Mouse (Mus musculus) thymus, postnatal 10 days (tissue): Measurements from ENCODE around the gene Notch3.
A peak's percentile ranks its signal among the peaks of the same experiment; 100 is the strongest.

Experiments
- DNase-seq, 2 experiments: peaks; one replicate each; pipeline ENCODE4 v3.0.0; 2021; ENCODE audit warnings: low spot score in 2 of 2

Gene Notch3

GRCm38 (mm10) chr17:32165803-32166595 is 653 bp downstream of the Notch3 start:
- peak; percentile 71 to 82 for DNase-seq

- DNase-seq = no peak
Measured at GRCm38 (mm10) chr17:32165266-32165802, 1.3 kb downstream of the Notch3 start.

- no peak for DNase-seq
Measured at GRCm38 (mm10) chr17:32164780-32165179, 1.9 kb downstream of the Notch3 start.

GRCm38 (mm10) chr17:32163910-32164650 is 2.6 kb downstream of the Notch3 start:
- peak; percentile 78 to 87 for DNase-seq

- DNase-seq = peak; percentile 80 to 95
Measured at GRCm38 (mm10) chr17:32162112-32162850, 4.4 kb downstream of the Notch3 start.

GRCm38 (mm10) chr17:32160882-32161281 is 5.8 kb downstream of the Notch3 start:
- no peak for DNase-seq

- no peak for DNase-seq
Measured at GRCm38 (mm10) chr17:32158841-32159240, 7.8 kb downstream of the Notch3 start.

- no peak for DNase-seq
Measured at GRCm38 (mm10) chr17:32146718-32147117, 19.9 kb downstream of the Notch3 start.

GRCm38 (mm10) chr17:32142907-32143854 is 23.5 kb downstream of the Notch3 start:
- DNase-seq = peak; percentile 60 to 83

- no peak for DNase-seq
Measured at GRCm38 (mm10) chr17:32142234-32142633, 24.4 kb downstream of the Notch3 start.

GRCm38 (mm10) chr17:32133375-32133774 is 33.3 kb downstream of the Notch3 start:
- no peak for DNase-seq

- no peak for DNase-seq
Measured at GRCm38 (mm10) chr17:32132087-32132486, 34.6 kb downstream of the Notch3 start.

GRCm38 (mm10) chr17:32130506-32130905 is 36.1 kb downstream of the Notch3 start:
- DNase-seq = no peak

- DNase-seq = no peak
Measured at GRCm38 (mm10) chr17:32127195-32127594, 39.5 kb downstream of the Notch3 start.

- no peak for DNase-seq
Measured at GRCm38 (mm10) chr17:32125407-32125806, 41.2 kb downstream of the Notch3 start.

- DNase-seq = no peak
Measured at GRCm38 (mm10) chr17:32123545-32123944, 43.1 kb downstream of the Notch3 start.

GRCm38 (mm10) chr17:32122587-32122970 is 44.1 kb downstream of the Notch3 start:
- DNase-seq = no peak

GRCm38 (mm10) chr17:32121833-32122586 is 44.6 kb downstream of the Notch3 start:
- DNase-seq = no peak

GRCm38 (mm10) chr17:32120771-32121532 is 45.7 kb downstream of the Notch3 start:
- DNase-seq = no peak
